Mouse (Mus musculus): ENCODE results near the gene Rgs7.
A peak's percentile ranks its signal among the peaks of the same experiment; 100 is the strongest.

DNA sequence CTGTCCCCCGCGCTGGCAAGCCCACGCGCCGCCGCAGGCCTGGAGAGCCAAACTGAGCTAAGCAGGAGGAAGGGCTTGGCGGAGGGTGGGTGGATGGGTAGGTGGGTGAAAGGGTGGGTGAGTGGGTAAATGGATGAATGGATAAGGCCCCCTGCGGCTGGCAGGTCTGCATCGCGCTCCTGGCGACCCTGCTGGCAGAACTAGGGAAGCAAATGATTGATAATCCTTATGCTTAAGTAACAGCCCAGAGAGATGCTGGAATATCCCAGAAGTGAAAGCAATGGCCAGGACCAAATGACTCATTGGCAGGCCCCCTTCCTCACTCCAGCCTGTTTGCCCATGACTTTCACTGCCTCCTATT, 363 bp upstream of the Rgs7 start:
- 0 out of 2 replicates have a peak, but pooled peaks have one; percentile 8 for TF ChIP-seq CTCF (IDR thresholded peaks at IDR 0.05; ENCODE audit: low read depth)
- no peak for TF ChIP-seq EP300 (optimal IDR thresholded peaks at IDR 0.05)

Measured in stomach, postnatal 0 days (tissue).